Mouse (Mus musculus) ES-E14 (cell line): ENCODE results near the gene Wnt2. TPM values are rescaled to one million over a fixed set of nuclear protein-coding genes. Genes with fewer than 3 reads are reported as not detected.
A peak's percentile ranks its signal among the peaks of the same experiment; 100 is the strongest.

Experiments used
- DNase-seq: peaks from one replicate; pipeline ENCODE4 v3.0.0-alpha.2; 2013; ENCODE audit warnings: low read depth, low spot score
- H3K27ac ChIP-seq: 2 replicates; pipeline ENCODE4 v1.5.1; 2012; ENCODE audit warnings: low read depth, mild to moderate bottlenecking, low read length, moderate library complexity, mixed read lengths; ENCODE audit not compliant: poor library complexity, insufficient read depth, severe bottlenecking
- H3K36me3 ChIP-seq: 2 replicates; pipeline ENCODE4 v1.6.1; 2012; ENCODE audit warnings: mild to moderate bottlenecking, low read length, moderate library complexity, mixed read lengths; ENCODE audit not compliant: control insufficient read depth, poor library complexity, insufficient read depth, severe bottlenecking
- H3K4me1 ChIP-seq, 2 experiments: fragments of 150-350 bp in 1 of 2; sonication (generic) in 1 of 2; 2 replicates each; pipeline ENCODE4 v1.6.1; 2012; ENCODE audit warnings: low read length in 2 of 2, mild to moderate bottlenecking in 1 of 2, mixed read lengths in 1 of 2; ENCODE audit not compliant: control insufficient read depth in 2 of 2, insufficient read depth in 2 of 2, poor library complexity in 1 of 2
- H3K4me3 ChIP-seq, 2 experiments: fragments of 150-350 bp in 1 of 2; sonication (generic) in 1 of 2; 2 replicates each; pipeline ENCODE4 v1.5.1; 2012; ENCODE audit warnings: low read length in 2 of 2, low read depth in 1 of 2, mild to moderate bottlenecking in 1 of 2, mixed read lengths in 1 of 2; ENCODE audit not compliant: insufficient read depth in 1 of 2, poor library complexity in 1 of 2, severe bottlenecking in 1 of 2
- H3K9ac ChIP-seq: 2 replicates; pipeline ENCODE4 v1.6.1; 2012; ENCODE audit warnings: low read depth, mild to moderate bottlenecking, low read length, mixed read lengths; ENCODE audit not compliant: poor library complexity, insufficient read depth, severe bottlenecking
- H3K9me3 ChIP-seq: fragments of 150-350 bp; sonication (generic); 2 replicates; pipeline ENCODE4 v1.6.1; 2012; ENCODE audit warnings: low read depth, mild to moderate bottlenecking, low read length; ENCODE audit not compliant: control insufficient read depth, insufficient read depth
- CHD2 ChIP-seq: IDR thresholded peaks from 2 replicates; pipeline ENCODE4 v1.6.1; 2014; ENCODE audit warnings: mild to moderate bottlenecking, low read depth, low read length, inconsistent platforms
- HCFC1 ChIP-seq: IDR thresholded peaks from 2 replicates; pipeline ENCODE4 v1.6.1; 2012; ENCODE audit warnings: low read length, inconsistent platforms, borderline replicate concordance; ENCODE audit not compliant: insufficient read depth
- MAFK ChIP-seq: IDR thresholded peaks from 2 replicates; pipeline ENCODE4 v1.6.1; 2014; ENCODE audit warnings: mild to moderate bottlenecking, low read depth, low read length, inconsistent platforms; ENCODE audit not compliant: insufficient read depth
- ZC3H11A ChIP-seq: IDR thresholded peaks from 2 replicates; pipeline ENCODE4 v1.6.1; 2012; ENCODE audit warnings: low read depth, mild to moderate bottlenecking, inconsistent platforms, low read length, borderline replicate concordance
- ZNF384 ChIP-seq: IDR thresholded peaks from 2 replicates; pipeline ENCODE4 v1.6.1; 2012; ENCODE audit warnings: low read depth, low read length, inconsistent platforms
- in situ Hi-C, 2 experiments: fragments of 600-800 bp; cut with MboI; formaldehyde crosslinking; loops; one replicate each; pipeline ENCODE4 v1.15.1; 2025; ENCODE audit warnings: low sequenced_read_pairs in 2 of 2, inconsistent platforms in 1 of 2; ENCODE audit not compliant: unreplicated experiment in 2 of 2
- total RNA-seq: library from RNA; depleted of rRNA; stranded (reverse); fragments of 300-350 nt; gene quantifications from 2 replicates; pipeline ENCODE4 v1.2.3, GENCODE M21; 2012

The Wnt2 gene
- total RNA-seq, 1 experiment = 0.27 TPM

- in situ Hi-C loops = no loop called here
- H3K27ac ChIP-seq = no peak overlapping the region
- peak overlapping the region; percentile 2 to 40; a peak in 3 of 4 replicates for H3K4me3 ChIP-seq
- DNase-seq = no peak
- TF ChIP-seq MAFK (no peak), HCFC1 (no peak), CHD2 (no peak), ZNF384 (no peak), ZC3H11A (no peak)
- no peaks in the 10 kb centered on the region for H3K36me3 ChIP-seq
- no peak overlapping the region for H3K9ac ChIP-seq
- no peaks in the 10 kb centered on the region for H3K9me3 ChIP-seq
- no peaks in the 10 kb centered on the region; a peak in 1 of 4 replicates for H3K4me1 ChIP-seq
Measured at GRCm38 (mm10) chr6:18031509-18032010, 1.2 kb upstream of the Wnt2 start.

- peak overlapping the region; percentile 57 to 61; a peak in 2 of 4 replicates for H3K4me3 ChIP-seq
- no peak overlapping the region for H3K9ac ChIP-seq
- no peak for DNase-seq
- in situ Hi-C loops = no loop called here
- no peak overlapping the region for H3K27ac ChIP-seq
- no peaks in the 10 kb centered on the region for H3K9me3 ChIP-seq
- H3K36me3 ChIP-seq = no peaks in the 10 kb centered on the region
- no peaks in the 10 kb centered on the region; a peak in 1 of 4 replicates for H3K4me1 ChIP-seq
- TF ChIP-seq CHD2 (no peak), MAFK (no peak), ZC3H11A (no peak), ZNF384 (no peak), HCFC1 (no peak)
Measured at GRCm38 (mm10) chr6:18030868-18031508, 603 bp upstream of the Wnt2 start.

GRCm38 (mm10) chr6:18024133-18024794 lies 6.1 kb downstream of the Wnt2 start:
- H3K9me3 ChIP-seq = no peaks in the 10 kb centered on the region
- in situ Hi-C loops = no loop called here
- no peak for TF ChIP-seq MAFK
- TF ChIP-seq ZNF384 = no peak
- TF ChIP-seq CHD2 = no peak
- TF ChIP-seq ZC3H11A = no peak
- no peak for TF ChIP-seq HCFC1

GRCm38 (mm10) chr6:18013346-18013745 lies 17.0 kb downstream of the Wnt2 start:
- Histone ChIP-seq H3K27ac (no peak overlapping the region), H3K9me3 (no peaks in the 10 kb centered on the region), H3K36me3 (no peaks in the 10 kb centered on the region), H3K9ac (no peak overlapping the region), H3K4me1 (no peaks in the 10 kb centered on the region), H3K4me3 (no peak overlapping the region)
- in situ Hi-C loops = no loop called here
- TF ChIP-seq ZNF384 (no peak), ZC3H11A (no peak), CHD2 (no peak), MAFK (no peak), HCFC1 (no peak)
- DNase-seq = no peak

More at GRCm38 (mm10) chr6:18024133-18024794, 6.1 kb downstream of the Wnt2 start:
- Histone ChIP-seq H3K9ac (no peak overlapping the region), H3K36me3 (no peaks in the 10 kb centered on the region), H3K4me1 (no peaks in the 10 kb centered on the region), H3K4me3 (no peak overlapping the region), H3K27ac (no peak overlapping the region)
- DNase-seq = no peak
